Mouse (Mus musculus): ENCODE results near the gene Dnah10.

Gene Dnah10

DNA sequence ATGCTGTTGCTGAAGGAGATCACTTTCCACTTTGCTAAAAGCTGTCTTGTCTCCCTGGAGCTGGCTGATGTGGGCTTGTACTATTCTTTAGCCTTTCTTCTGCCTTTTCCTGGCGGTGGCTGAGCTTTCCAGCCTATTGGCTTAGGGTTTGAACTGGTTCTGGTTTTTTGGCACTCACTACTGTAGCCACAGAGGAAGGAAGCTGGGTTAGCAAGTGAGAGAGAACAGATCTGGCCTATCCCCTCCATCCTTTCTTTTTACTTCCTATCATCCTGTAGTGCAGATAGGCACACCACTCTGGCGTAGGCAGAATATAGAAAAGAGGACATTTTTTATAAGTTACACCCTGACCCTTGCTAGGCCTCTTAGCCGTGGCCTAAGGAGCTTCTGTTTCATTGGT is 148.2 kb downstream of the Dnah10 start:
- DNase-seq = no peak

DNA sequence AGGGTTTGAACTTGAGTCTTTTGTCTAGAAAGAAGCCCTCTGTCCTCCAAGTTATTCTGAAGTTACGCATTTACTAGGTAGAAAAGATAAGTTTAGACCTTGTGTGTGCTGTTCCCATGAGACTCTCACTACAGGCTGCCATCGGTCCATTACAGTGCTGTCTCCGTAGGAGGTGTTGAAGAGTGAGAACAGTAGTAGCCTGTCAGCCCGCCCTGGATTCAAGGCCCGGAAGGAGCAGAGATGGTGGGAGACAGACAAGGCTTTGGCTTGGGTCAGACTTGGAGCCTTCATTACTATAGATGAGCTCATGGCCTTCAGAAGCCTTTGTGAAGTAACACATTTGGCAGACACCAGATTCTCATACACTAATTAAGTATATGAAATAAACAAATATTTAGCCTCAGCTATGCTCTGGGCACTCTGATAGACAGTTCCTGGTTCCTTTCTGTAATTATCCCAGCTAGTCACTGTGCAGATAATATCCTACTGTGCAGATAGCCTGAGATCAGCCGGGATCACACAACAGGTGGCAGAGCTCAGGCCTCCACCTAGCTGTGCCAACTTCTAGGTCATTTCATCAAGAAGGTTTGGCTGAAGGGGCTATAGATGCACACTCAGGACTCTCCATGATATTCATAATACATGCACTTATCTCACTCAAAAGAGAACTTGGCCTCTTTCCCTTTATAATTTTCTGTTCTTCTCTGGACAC is 149.2 kb downstream of the Dnah10 start:
- DNase-seq = no peak

DNA sequence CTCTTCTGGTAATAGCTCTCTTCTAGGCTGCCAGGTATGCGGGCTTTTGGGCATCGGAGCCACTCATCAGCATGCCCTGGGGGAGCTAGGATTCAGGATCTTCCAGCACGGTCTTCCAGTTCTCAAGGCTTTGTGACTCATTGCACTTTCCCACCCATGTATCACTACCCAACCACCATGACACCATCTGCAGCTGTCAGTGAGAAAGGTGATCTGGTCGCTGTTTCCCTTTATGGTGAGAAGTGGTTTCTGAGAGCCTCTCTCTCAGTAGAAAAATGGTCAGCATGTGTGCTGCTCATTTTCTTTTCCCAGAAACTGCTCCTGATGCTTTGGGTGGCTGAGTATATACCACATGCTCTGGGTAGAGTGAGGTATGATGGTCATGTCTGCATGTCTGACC is 154.4 kb downstream of the Dnah10 start:
- no peak for DNase-seq

DNA sequence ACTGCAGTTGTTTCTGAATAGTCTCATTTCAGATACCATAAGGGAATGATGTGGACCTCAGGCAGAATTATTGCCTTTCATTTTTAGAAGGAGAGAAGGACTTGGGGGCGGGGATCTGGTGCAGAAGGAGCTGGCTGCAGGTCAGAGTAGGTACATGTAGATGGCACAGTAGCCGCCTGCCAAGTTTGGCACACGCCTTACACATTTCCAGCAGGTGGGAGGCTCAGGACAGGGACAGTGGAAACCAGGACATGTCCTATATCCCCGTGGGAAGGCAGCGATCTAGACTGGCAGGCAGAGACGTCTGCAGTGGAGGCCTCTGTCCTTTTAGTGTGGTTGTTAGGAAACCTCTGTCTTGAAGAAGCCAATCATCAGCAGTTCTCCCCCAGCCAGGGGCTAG is 154.9 kb downstream of the Dnah10 start:
- DNase-seq = no peak

DNA sequence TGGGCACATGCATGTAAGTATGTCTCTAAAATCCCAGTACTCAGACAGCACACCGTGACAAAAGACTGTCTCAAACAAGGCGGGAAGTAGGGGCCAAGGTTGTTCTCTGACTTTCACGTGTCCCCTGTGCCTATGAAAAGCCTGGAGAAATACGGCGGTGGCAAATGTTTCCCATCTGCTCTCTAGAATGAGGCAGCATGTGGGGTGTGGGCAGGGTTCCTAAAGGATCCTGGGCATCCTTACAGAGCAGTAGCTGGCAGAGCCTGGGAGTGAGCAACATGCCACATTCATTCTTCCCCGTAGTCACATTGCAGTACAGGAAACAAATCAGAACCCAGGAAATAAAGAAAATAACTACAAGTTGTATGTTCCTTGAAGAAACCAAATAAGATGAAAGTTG is 159.0 kb downstream of the Dnah10 start:
- no peak for DNase-seq
